Mouse (Mus musculus) thymus, postnatal 36 days (tissue): ENCODE measurements around the gene Stx5a.
"Not testable (repeated sequence)": the region's sequence is repeated elsewhere in the genome, so short reads cannot be mapped to it uniquely, and the experiment has no call there.

Experiments
- DNase-seq, 2 experiments: peaks; one replicate each; pipeline ENCODE4 v3.0.0; 2022; ENCODE audit warnings: mixed read lengths in 2 of 2

Stx5a gene

DNA sequence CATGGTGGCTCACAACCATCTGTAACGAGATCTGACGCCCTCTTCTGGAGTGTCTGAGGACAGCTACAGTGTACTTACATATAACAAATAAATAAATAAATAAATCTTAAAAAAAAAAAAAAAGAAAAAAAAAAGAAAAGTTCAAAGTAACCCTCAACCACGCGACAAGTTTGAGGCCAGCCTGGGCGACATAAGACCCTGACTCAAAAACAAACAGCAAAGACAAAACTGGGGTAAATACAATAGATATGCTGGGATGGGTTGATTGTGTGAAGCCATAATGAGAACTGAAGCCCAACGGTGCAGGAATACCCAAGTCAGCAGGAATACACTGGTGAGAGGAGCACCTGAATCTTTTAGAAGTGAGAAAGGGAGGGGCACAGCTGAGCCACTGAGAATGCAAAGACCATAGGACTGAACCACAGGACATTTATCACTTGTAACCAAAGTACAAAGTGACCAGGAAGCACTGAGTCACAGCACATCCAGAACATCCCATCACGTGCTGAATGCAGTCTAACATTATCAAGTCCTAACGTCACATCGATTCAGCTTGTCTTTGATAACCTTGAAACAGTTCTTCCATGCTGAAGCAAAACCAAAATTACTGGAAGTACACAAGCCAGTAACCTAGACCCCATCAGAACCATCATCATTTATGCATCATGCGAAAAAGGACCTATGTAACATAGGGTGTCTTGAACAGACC lies 24.3 kb upstream of the Stx5a start:
- no peak for DNase-seq

DNA sequence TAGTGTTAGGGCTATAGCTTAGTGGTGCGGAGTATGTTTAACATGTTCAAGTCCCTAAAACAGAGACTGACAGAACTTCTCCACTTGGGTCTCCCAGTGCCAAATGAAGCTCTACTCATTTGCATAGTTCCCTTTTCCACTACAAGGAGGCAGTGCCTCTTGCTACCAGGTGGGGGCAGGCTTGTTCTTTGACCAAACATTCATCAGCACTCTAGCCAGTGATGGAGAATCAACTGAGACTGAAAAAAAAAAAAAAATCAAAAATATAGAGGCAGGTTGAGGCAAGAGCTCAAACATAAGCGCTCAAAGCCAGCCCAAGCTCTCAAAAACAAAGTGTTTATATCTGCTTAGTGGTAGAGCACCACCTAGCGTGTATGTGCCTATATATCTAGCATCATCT lies 22.9 kb upstream of the Stx5a start:
- peak; percentile 52 to 58 for DNase-seq

DNA sequence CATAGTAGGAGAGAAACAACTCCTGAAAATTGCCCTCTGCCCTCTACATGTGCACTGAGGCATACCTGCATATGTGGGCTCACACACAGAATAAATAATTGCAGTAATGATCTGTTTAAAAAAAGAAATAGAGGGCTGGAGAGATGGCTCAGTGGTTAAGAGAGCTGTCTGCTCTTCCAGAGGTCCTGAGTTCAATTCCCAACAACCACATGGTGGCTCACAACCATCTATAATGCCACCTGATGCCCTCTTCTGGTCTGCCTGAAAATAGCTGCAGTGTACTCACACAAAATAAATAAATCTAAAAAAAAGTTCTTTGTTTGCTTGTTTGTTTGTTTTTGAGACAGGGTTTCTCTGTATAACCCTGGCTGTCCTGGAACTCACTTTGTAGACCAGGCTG lies 22.2 kb upstream of the Stx5a start:
- not testable (repeated sequence) for DNase-seq

GRCm38 (mm10) chr19:8721378-8721777 lies 19.8 kb upstream of the Stx5a start:
- no peak for DNase-seq

GRCm38 (mm10) chr19:8722021-8722420 lies 19.2 kb upstream of the Stx5a start:
- DNase-seq = no peak

DNA sequence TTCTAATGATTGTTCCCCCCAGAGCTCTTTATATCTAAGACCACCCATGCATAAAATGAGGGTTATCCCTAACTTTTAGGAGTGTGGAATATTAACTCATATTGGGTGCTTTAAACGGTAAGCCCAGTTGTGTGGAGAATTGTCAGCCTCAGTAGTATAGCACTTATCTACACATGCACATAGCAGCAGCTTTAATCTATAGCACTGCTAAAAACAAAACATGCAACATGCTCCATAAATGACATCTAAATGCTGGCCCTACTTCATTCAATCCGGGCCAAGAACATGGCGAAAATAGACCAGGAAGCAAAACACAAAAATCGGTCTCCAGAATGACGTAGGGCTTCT lies 18.7 kb upstream of the Stx5a start:
- no peak for DNase-seq

DNA sequence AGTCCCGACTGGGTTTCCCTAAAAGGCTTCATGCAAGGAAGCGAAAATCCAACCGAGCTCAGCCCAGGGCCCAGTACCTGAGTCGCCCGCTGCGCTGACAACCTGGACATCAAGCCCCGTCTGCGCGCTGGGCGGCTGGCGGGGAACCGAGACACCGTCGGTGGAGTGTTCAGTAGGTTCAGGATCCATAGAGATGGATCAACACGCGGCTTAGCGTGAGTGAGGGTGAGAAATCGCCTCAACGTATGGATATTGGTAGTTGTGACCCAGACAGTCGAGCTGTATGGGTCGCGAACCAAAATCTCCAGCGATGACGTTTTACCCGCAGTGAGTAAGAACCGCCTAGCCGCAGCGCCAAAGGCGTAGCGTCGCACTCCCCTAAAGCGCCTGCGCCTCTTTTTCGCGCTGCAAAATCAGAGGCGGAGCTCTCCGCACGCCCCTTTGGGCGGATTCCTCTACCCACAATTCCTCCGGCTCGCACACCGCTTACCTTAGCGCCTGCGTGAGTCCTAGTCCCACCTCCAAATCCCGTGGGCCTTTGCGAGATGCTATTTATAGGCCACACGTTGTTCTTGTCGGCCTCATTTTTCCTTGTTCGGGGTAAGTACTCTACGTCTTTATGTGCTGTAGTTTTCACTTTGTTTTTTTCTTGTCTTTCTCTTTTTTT lies 18.2 kb upstream of the Stx5a start, which contains the start of gene Slc3a2:
TSS of gene Slc3a2 (minus strand) at position 463 of the 667 bp plus-strand sequence.
- DNase-seq = peak; percentile 93 to 97

GRCm38 (mm10) chr19:8723574-8724346 lies 17.5 kb upstream of the Stx5a start:
- DNase-seq = peak in 1 of 2 experiments; percentile 22

DNA sequence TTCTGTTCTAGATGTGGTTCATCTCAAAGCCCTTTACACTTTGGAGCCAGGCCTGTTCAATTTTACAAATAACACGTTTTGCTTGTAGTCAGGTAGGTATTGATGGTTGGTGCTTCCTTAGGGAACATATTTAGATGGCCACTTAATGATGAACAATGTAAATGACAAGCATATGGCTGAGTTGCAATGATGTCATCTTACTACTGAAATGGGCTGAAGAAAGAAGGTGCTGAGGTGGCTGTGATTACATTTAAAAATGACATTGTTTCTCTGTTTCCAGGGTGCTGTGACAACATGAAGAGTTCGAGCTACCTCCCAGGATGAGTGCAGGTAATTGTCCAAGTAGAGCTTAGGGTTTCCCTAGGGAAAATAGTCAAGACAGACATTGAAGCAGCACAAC lies 16.8 kb upstream of the Stx5a start:
- no peak for DNase-seq

- no peak for DNase-seq
These were observed 16.1 kb upstream of the Stx5a start for GRCm38 (mm10) chr19:8725081-8725613.

DNA sequence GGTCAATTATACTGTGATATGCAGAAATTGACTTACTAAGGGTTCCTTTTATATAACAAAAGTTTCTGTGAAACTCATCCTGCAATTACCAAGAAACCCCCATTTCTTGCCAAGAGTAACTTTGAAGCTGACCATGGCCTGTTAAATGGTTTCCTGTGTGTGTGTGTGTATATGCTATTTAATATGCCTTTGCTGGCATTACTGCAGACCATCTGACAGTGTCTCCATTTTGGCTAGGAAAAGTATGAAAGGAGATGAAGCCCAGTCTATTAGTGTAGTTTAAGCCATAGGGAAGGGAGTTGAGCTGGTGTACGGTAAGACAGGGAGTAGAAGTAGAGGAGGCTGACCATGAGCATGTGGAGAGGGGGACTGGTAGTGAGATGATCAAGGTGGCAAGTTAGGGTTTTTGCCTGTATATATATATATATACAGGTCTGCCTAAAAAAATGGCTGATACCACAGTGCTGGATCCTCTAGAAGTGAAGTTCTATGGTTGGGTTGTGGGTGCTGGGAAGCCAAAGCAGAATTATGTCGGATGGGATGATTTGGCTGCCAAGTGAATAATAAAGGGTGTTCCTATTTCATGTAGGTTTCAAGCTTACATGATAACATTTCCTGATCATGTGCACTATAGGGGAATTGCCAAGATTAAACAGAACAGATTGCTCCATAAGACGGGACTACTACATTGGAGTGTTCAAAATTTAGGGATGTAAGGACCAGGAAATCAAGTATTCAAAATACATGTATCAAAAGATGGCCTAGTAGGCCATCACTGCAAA lies 14.4 kb upstream of the Stx5a start:
- DNase-seq = no peak

DNA sequence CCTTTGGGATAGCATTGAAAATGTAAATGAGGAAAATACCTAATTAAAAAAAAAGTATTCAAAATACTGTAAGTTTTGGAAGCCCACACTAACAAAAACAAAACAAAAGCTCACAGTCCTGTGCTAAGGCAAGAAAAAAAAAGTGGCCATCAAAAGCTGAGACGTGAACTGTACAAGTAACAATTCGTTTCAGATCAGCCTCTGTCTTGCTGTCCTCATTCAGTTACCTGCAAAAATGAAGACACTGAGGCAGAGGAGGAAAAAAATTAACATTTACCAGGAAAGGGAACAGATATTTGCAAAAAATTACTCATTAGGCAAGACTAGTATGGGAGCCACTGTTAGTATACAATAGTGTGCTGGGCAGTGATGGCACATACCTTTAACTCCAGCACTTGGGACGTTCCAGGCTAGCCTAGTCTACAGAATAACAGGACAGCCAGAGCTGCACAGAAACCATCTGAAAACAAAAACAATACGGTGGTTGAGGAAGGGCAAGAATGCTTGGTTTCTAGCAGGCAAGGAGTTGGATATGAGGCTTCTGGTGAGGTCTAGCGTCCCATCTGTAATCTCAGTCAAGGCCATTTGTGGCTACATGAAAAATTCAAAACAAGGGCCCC lies 13.6 kb upstream of the Stx5a start:
- no peak for DNase-seq

- DNase-seq = not testable (repeated sequence)
These were observed 12.7 kb upstream of the Stx5a start for GRCm38 (mm10) chr19:8728335-8729099.

DNA sequence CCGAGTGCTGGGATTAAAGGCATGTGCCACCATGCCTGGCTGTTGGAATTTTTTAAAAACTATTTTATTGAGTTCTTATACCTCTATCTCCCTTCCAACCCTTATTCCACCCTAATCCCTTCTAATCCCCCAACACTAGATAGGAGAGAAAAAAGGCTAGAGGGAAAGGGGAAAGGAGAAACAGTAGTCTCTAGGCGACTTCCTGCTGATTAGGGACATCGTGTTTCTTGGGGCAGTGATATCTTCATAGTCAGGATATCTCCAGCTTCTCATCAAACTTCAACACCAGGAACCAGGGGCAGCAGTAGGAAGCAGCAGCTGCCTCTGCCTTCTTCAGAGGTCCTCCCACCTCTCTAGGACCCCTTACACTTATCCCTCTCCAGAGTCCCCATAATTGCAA lies 6.9 kb upstream of the Stx5a start:
- DNase-seq = no peak

- DNase-seq = peak; percentile 90 to 91
These were observed 5.6 kb upstream of the Stx5a start, which contains the start of gene Wdr74 for GRCm38 (mm10) chr19:8735389-8736159. TSS of gene Wdr74 (plus strand) at chr19:8735827.

DNA sequence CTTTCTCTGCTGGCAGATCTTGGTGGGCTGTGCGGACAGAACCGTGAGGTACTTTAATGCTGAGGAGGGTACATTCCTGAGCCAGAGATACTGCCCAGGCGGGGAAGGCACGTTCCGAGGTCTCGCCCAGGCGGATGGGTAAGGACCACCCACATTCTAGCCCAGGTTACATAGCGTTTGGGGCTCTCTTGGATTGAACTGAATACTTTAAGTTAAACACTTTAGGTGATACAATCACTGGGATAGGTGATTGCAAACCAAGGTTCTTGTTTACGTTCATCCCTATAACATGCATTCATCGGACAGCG lies 5.1 kb upstream of the Stx5a start:
- no peak for DNase-seq

GRCm38 (mm10) chr19:8738911-8739310 lies 2.3 kb upstream of the Stx5a start:
- no peak for DNase-seq

GRCm38 (mm10) chr19:8739646-8740045 lies 1.6 kb upstream of the Stx5a start:
- no peak for DNase-seq

- peak in 1 of 2 experiments; percentile 32 for DNase-seq
These were observed 610 bp upstream of the Stx5a start, which contains the start of gene 1700092M07Rik for GRCm38 (mm10) chr19:8740603-8741002. TSS of gene 1700092M07Rik (plus strand) at chr19:8740718.

GRCm38 (mm10) chr19:8742176-8742575 lies 963 bp downstream of the Stx5a start:
- DNase-seq = peak in 1 of 2 experiments; percentile 28

GRCm38 (mm10) chr19:8745382-8745781 lies 4.2 kb downstream of the Stx5a start:
- no peak for DNase-seq
